Comparison of ENCODE assay signal across 10 mouse cellular contexts in genomic region chr3:90383690-90384089, GRCm38 (mm10). TPM values are rescaled to one million over a fixed set of nuclear protein-coding genes. Genes with fewer than 3 reads are reported as not detected.
DNase-seq lines count a peak whose midpoint lies in the region; ATAC-seq and TF ChIP-seq lines count a peak whose summit lies in the region.
"Had no signal": no experiment of that assay in that cellular context is flagged by ENCODE, and none has a peak within 500 bp of the region (broad histone marks: within the 10 kb centered on the region; RNA-seq: fewer than 3 reads in every experiment).

No protein-coding gene starts in this region.

- TF ChIP-seq CTCF in hindbrain, postnatal 0 days (IDR thresholded peaks at IDR 0.05; ENCODE audit: low read depth), result no peak
- no peak for TF ChIP-seq CTCF in bone marrow macrophage, adult 2 months (IDR thresholded peaks at IDR 0.05; ENCODE audit: low read depth, low read length)

- 0 out of 2 replicates have a peak, but pooled peaks cover 5% of the 10 kb centered on the region for H3K36me3 ChIP-seq in hindbrain, postnatal 0 days (ENCODE audit: insufficient read depth, low read length)
- H3K36me3 ChIP-seq in hindbrain, embryonic 12.5 days, result peaks cover 24% of the 10 kb centered on the region

- H3K9ac ChIP-seq in hindbrain, postnatal 0 days (replicated peaks; ENCODE audit: low read length), result no peak overlapping the region
- no peak overlapping the region for H3K9ac ChIP-seq in hindbrain, embryonic 12.5 days
- H3K9ac ChIP-seq: hindbrain, embryonic 15.5 days had no signal

- H3K27me3 ChIP-seq in hindbrain, postnatal 0 days (ENCODE audit: insufficient read depth, low read length), result no peaks in the 10 kb centered on the region
- H3K27me3 ChIP-seq in hindbrain, embryonic 12.5 days, result no peaks in the 10 kb centered on the region
- H3K27me3 ChIP-seq: hindbrain, embryonic 15.5 days had no signal

- ATAC-seq in hindbrain, postnatal 0 days, result no peak; the same call in 1 of the 2 replicates
- no peak for ATAC-seq in hindbrain, embryonic 12.5 days (ENCODE audit: low FRiP score)

- no peak overlapping the region for H3K27ac ChIP-seq in hindbrain, postnatal 0 days
- H3K27ac ChIP-seq in hindbrain, embryonic 12.5 days, result no peak overlapping the region
- peak overlapping the region; percentile 79 for H3K27ac ChIP-seq in bone marrow macrophage, adult 2 months (ENCODE audit: insufficient read depth, low read depth, low read length)
- H3K27ac ChIP-seq: hindbrain, embryonic 15.5 days had no signal

- 44% methylated on average over 4 of the region's 4 CpGs for WGBS in hindbrain, postnatal 0 days
- 84% methylated on average over 4 of the region's 4 CpGs for WGBS in hindbrain, embryonic 12.5 days

- no peak overlapping the region for H3K4me3 ChIP-seq in hindbrain, postnatal 0 days (ENCODE audit: low read length)
- no peak overlapping the region for H3K4me3 ChIP-seq in hindbrain, embryonic 12.5 days
- H3K4me3 ChIP-seq in bone marrow macrophage, adult 2 months (ENCODE audit: insufficient read depth, low read length), result no peak overlapping the region
- H3K4me3 ChIP-seq: hindbrain, embryonic 15.5 days; megakaryocyte, embryonic 14.5 days had no signal

- peak; percentile 16 for DNase-seq in hindbrain, postnatal 0 days (ENCODE audit: low spot score)
- peak; percentile 49 to 58 for DNase-seq in layer of hippocampus, adult 8-10 months (ENCODE audit: low spot score in 2 of 2)
- DNase-seq in skeletal muscle tissue, adult 2 months (ENCODE audit: low read depth, low spot score), result peak; percentile 56
- no peak for DNase-seq in left cerebral cortex, adult 18-20 months (ENCODE audit: low spot score in 2 of 2)
- DNase-seq in left cerebral cortex, adult 11 months (ENCODE audit: low spot score), result no peak
- DNase-seq: thymus, postnatal 14 days had no signal

- no peaks in the 10 kb centered on the region for H3K9me3 ChIP-seq in hindbrain, postnatal 0 days (ENCODE audit: low read length)
- H3K9me3 ChIP-seq in hindbrain, embryonic 12.5 days (replicated peaks), result no peaks in the 10 kb centered on the region
- H3K9me3 ChIP-seq: hindbrain, embryonic 15.5 days had no signal

- peaks cover 18% of the 10 kb centered on the region for H3K4me1 ChIP-seq in hindbrain, postnatal 0 days (ENCODE audit: insufficient read depth, low read length)
- H3K4me1 ChIP-seq in hindbrain, embryonic 12.5 days, result peaks cover 21% of the 10 kb centered on the region
- peaks cover 21% of the 10 kb centered on the region for H3K4me1 ChIP-seq in bone marrow macrophage, adult 2 months (ENCODE audit: control insufficient read depth, insufficient read depth, low read length)

- no peak overlapping the region for H3K4me2 ChIP-seq in hindbrain, postnatal 0 days (ENCODE audit: low read depth, low read length)
- no peak overlapping the region for H3K4me2 ChIP-seq in hindbrain, embryonic 12.5 days (replicated peaks)
- H3K4me2 ChIP-seq: hindbrain, embryonic 15.5 days had no signal

- no peak for TF ChIP-seq POLR2A in bone marrow macrophage, adult 2 months (IDR thresholded peaks at IDR 0.05; ENCODE audit: borderline replicate concordance, low read depth, low read length)

RNA-seq across cellular contexts. Expression of gene Slc27a3, which starts 6.0 kb away (rescaled TPM):
- 85.1 and 87.2 TPM in 2 replicates for total RNA-seq in hindbrain, postnatal 0 days (2014; rRNA removed)
- 28.3 and 30.3 TPM in 2 replicates for polyA plus RNA-seq in hindbrain, postnatal 0 days (2015; fragmentation: Nextera tagmentation; extraction: Ambion mirVana)
- 32.9 and 35.3 TPM in 2 replicates for polyA plus RNA-seq in hindbrain, embryonic 12.5 days (2016; fragmentation: Nextera tagmentation; extraction: Ambion mirVana)
- 0.72 and 0.83 TPM in 2 replicates for polyA plus RNA-seq in bone marrow macrophage, adult 2 months (2012; ENCODE audit: insufficient read depth, insufficient read length, missing spikeins)
- total RNA-seq in layer of hippocampus, adult 8-10 months (2022), result 10 to 100 TPM in 3 of 4 experiments, 1 to 10 TPM in 1; 9.1 to 12.7 (median 12.1) TPM
- 1 to 10 TPM; 5.9 to 9.3 TPM for total RNA-seq in left cerebral cortex, adult 18-20 months (2021)

RNA-seq across cellular contexts. Expression of gene Ints3, which starts 49.7 kb away (rescaled TPM):
- 58.1 and 71.7 TPM in 2 replicates for total RNA-seq in hindbrain, postnatal 0 days (2014; rRNA removed)
- 19.9 and 20.4 TPM in 2 replicates for polyA plus RNA-seq in hindbrain, postnatal 0 days (2015; fragmentation: Nextera tagmentation; extraction: Ambion mirVana)
- 40.5 and 44.3 TPM in 2 replicates for polyA plus RNA-seq in hindbrain, embryonic 12.5 days (2016; fragmentation: Nextera tagmentation; extraction: Ambion mirVana)
- 18.9 and 20.4 TPM in 2 replicates for polyA plus RNA-seq in bone marrow macrophage, adult 2 months (2012; ENCODE audit: insufficient read depth, insufficient read length, missing spikeins)
- 10 to 100 TPM; 56.4 to 85.0 (median 73.0) TPM for total RNA-seq in layer of hippocampus, adult 8-10 months (2022)
- 10 to 100 TPM; 63.1 to 66.1 TPM for total RNA-seq in left cerebral cortex, adult 18-20 months (2021)

Comparison
In these comparisons a context has a peak if more than half of its experiments do, and no peak if none do; other contexts are left out.
1. DNase-seq: peak in hindbrain, postnatal 0 days (single experiment), layer of hippocampus, adult 8-10 months (2 of 2) and skeletal muscle tissue, adult 2 months (single experiment); none in left cerebral cortex, adult 18-20 months (0 of 2) and left cerebral cortex, adult 11 months (single experiment).